Mouse (Mus musculus) liver, embryonic 14.5 days (tissue): ENCODE results near the gene Taar3. TPM values are rescaled to one million over a fixed set of nuclear protein-coding genes. Genes with fewer than 3 reads are reported as not detected.

ENCODE experiments used
- ATAC-seq: fragments of 200-750 bp; cut with Nextera tagmentation; 2 replicates; pipeline ENCODE4 v1.8.0; 2017; ENCODE audit warnings: moderate number of reproducible peaks, mild to moderate bottlenecking, moderate library complexity; ENCODE audit not compliant: insufficient read depth
- DNase-seq, 3 experiments: peaks; one replicate each; pipeline ENCODE4 v3.0.0-alpha.2; 2012 to 2013; ENCODE audit warnings: low read depth in 3 of 3, low spot score in 3 of 3
- H3K27ac ChIP-seq: fragments of 300-500 bp; sonication (generic); 2 replicates; pipeline ENCODE4 v1.5.1; 2014; ENCODE audit warnings: moderate library complexity, mild to moderate bottlenecking, control low read depth, inconsistent platforms
- H3K27me3 ChIP-seq: fragments of 300-500 bp; sonication (generic); 2 replicates; pipeline ENCODE4 v1.6.1; 2014; ENCODE audit warnings: mild to moderate bottlenecking, low read length, moderate library complexity; ENCODE audit not compliant: control insufficient read depth, insufficient read depth
- H3K36me3 ChIP-seq: fragments of 300-500 bp; sonication (generic); replicated peaks from 2 replicates; pipeline ENCODE4 v1.6.1; 2014; ENCODE audit warnings: low read depth; ENCODE audit not compliant: control insufficient read depth, insufficient read depth
- H3K4me1 ChIP-seq, 2 experiments: fragments of 200-500 bp in 1 of 2; fragments of 300-500 bp in 1 of 2; sonication (generic) in 1 of 2; replicated peaks; 2 replicates each; pipeline ENCODE4 v1.6.1; 2012 to 2014; ENCODE audit warnings: antibody characterized with exemption in 1 of 2, inconsistent platforms in 1 of 2, low read length in 1 of 2; ENCODE audit not compliant: control insufficient read depth in 2 of 2, insufficient read depth in 2 of 2
- H3K4me2 ChIP-seq: fragments of 300-500 bp; sonication (generic); 2 replicates; pipeline ENCODE4 v1.6.1; 2014; ENCODE audit warnings: low read depth, mild to moderate bottlenecking, control low read depth, moderate library complexity
- H3K4me3 ChIP-seq, 2 experiments: fragments of 200-500 bp in 1 of 2; fragments of 300-500 bp in 1 of 2; sonication (generic) in 1 of 2; 2 replicates each; pipeline ENCODE4 v1.5.1; 2012 to 2014; ENCODE audit warnings: low read depth in 2 of 2, low read length in 2 of 2, mild to moderate bottlenecking in 2 of 2, control low read depth in 1 of 2, inconsistent platforms in 1 of 2, moderate library complexity in 1 of 2; ENCODE audit not compliant: insufficient read depth in 1 of 2
- H3K9ac ChIP-seq: fragments of 300-500 bp; sonication (generic); replicated peaks from 2 replicates; pipeline ENCODE4 v1.6.1; 2014; ENCODE audit warnings: mild to moderate bottlenecking, control low read depth, moderate library complexity
- H3K9me3 ChIP-seq: fragments of 300-500 bp; sonication (generic); 2 replicates; pipeline ENCODE4 v1.6.1; 2016; ENCODE audit warnings: low read length, mixed read lengths; ENCODE audit not compliant: control insufficient read depth
- CTCF ChIP-seq: IDR thresholded peaks from 2 replicates; pipeline ENCODE4 v1.5.1; 2016; ENCODE audit warnings: antibody characterized with exemption, low read depth, control low read depth
- EP300 ChIP-seq: IDR thresholded peaks from 2 replicates; pipeline ENCODE4 v1.6.1; 2016; ENCODE audit warnings: antibody characterized with exemption, low read depth
- WGBS: fragments of 180-500 bp; shearing (Covaris S2); extraction: QIAGEN DNeasy Blood & Tissue Kit; methylation state at CpG from one replicate; pipeline ENCODE4 v1.1.7; 2014; ENCODE audit not compliant: insufficient replicate concordance; 5-methylcytosine and 5-hydroxymethylcytosine counted together
- polyA plus RNA-seq, 2 experiments: library from polyadenylated mRNA; depleted of rRNA in 1 of 2; stranded (reverse) in 1 of 2; unstranded in 1 of 2; fragments of >200 nt; fragmentation: Nextera tagmentation in 1 of 2; extraction: Ambion mirVana in 1 of 2; gene quantifications; 2 replicates each; pipeline versions ENCODE4 v1.2.1 to v1.2.3; 2012 to 2014

Gene Taar3
- polyA plus RNA-seq, 2 experiments: not detected

GRCm38 (mm10) chr10:23971256-23971655 is 21.9 kb downstream of the Taar3 start:
- no peak overlapping the region for H3K4me3 ChIP-seq
- H3K27ac ChIP-seq: no peak overlapping the region
- WGBS: 64% methylated on average over 5 of the region's 5 CpGs
- DNase-seq: no peak
- TF ChIP-seq CTCF: no peak
- no peak for TF ChIP-seq EP300
- no peak overlapping the region for H3K9ac ChIP-seq
- H3K27me3 ChIP-seq: no peaks in the 10 kb centered on the region
- H3K36me3 ChIP-seq: no peaks in the 10 kb centered on the region
- H3K9me3 ChIP-seq: no peaks in the 10 kb centered on the region
- H3K4me1 ChIP-seq: no peaks in the 10 kb centered on the region
- no peak for ATAC-seq
- H3K4me2 ChIP-seq: no peak overlapping the region

GRCm38 (mm10) chr10:23977958-23978357 is 28.6 kb downstream of the Taar3 start:
- ATAC-seq (no peak), DNase-seq (no peak)
- 42% methylated on average over 4 of the region's 4 CpGs for WGBS
- no peak overlapping the region for H3K4me3 ChIP-seq
- no peak overlapping the region for H3K4me2 ChIP-seq
- no peaks in the 10 kb centered on the region for H3K27me3 ChIP-seq
- no peaks in the 10 kb centered on the region for H3K9me3 ChIP-seq
- no peaks in the 10 kb centered on the region for H3K36me3 ChIP-seq
- H3K27ac ChIP-seq: no peak overlapping the region
- H3K9ac ChIP-seq: no peak overlapping the region
- 0 out of 4 replicates have a peak, but pooled peaks cover 0 to 2% of the 10 kb centered on the region in 2 experiments for H3K4me1 ChIP-seq
- TF ChIP-seq EP300 (no peak), CTCF (no peak)

- Histone ChIP-seq H3K36me3 (no peaks in the 10 kb centered on the region), H3K4me1 (0 out of 4 replicates have a peak, but pooled peaks cover 0 to 2% of the 10 kb centered on the region in 2 experiments), H3K9ac (no peak overlapping the region), H3K4me3 (no peak overlapping the region), H3K4me2 (no peak overlapping the region), H3K27ac (no peak overlapping the region), H3K27me3 (no peaks in the 10 kb centered on the region), H3K9me3 (no peaks in the 10 kb centered on the region)
- 35% methylated on average over 16 of the region's 16 CpGs for WGBS
- TF ChIP-seq CTCF (peak; percentile 88), EP300 (no peak)
- peak; percentile 30 to 46 (median 45) for DNase-seq
- ATAC-seq: peak; percentile 53; the same call in 1 of the 2 replicates
Observed at GRCm38 (mm10) chr10:23978901-23979705, 29.7 kb downstream of the Taar3 start.

GRCm38 (mm10) chr10:23985546-23985945 is 36.2 kb downstream of the Taar3 start, which contains the start of gene Taar6:
Gene Taar6, minus strand, starts transcription at chr10:23985646.
- H3K9me3 ChIP-seq: no peaks in the 10 kb centered on the region
- H3K36me3 ChIP-seq: no peaks in the 10 kb centered on the region
- WGBS: 58% methylated on average over 8 of the region's 8 CpGs
- no peak within 1 kb of the TSS for H3K4me3 ChIP-seq
- H3K4me2 ChIP-seq: no peak within 1 kb of the TSS
- H3K9ac ChIP-seq: no peak within 1 kb of the TSS
- no peak for DNase-seq
- TF ChIP-seq EP300 (no peak), CTCF (no peak)
- H3K27ac ChIP-seq: no peak within 1 kb of the TSS
- no peaks in the 10 kb centered on the region for H3K27me3 ChIP-seq
- no peaks in the 10 kb centered on the region for H3K4me1 ChIP-seq
- no peak for ATAC-seq

- H3K9ac ChIP-seq: no peak overlapping the region
- no peak overlapping the region for H3K4me2 ChIP-seq
- no peaks in the 10 kb centered on the region for H3K36me3 ChIP-seq
- H3K4me3 ChIP-seq: no peak overlapping the region
- no peaks in the 10 kb centered on the region for H3K27me3 ChIP-seq
- TF ChIP-seq CTCF: no peak
- no peak for TF ChIP-seq EP300
- no peak overlapping the region for H3K27ac ChIP-seq
- no peak for ATAC-seq
- no peaks in the 10 kb centered on the region for H3K9me3 ChIP-seq
- DNase-seq: no peak
- WGBS: 30% methylated on average over 5 of the region's 5 CpGs
- no peaks in the 10 kb centered on the region for H3K4me1 ChIP-seq
Observed at GRCm38 (mm10) chr10:23986419-23986818, 37.1 kb downstream of the Taar3 start.
